Mouse (Mus musculus) limb, embryonic 15.5 days (tissue): ENCODE measurements at regions not wholly inside any gene's neighbourhood (a gene's known extent, or its start where the extent isn't known, plus 50 kb on each side); places are given as distances from the start of the nearest gene placed in this dataset.

ENCODE experiments used
- ATAC-seq: fragments of 200-750 bp; cut with Nextera tagmentation; 2 replicates; pipeline ENCODE4 v1.8.0; 2017; ENCODE audit warnings: low read depth, moderate TSS enrichment; ENCODE audit not compliant: insufficient number of reproducible peaks, low FRiP score, low TSS enrichment
- H3K27ac ChIP-seq: fragments of 300-500 bp; sonication (generic); 2 replicates; pipeline ENCODE4 v1.5.1; 2015; ENCODE audit warnings: moderate library complexity, mild to moderate bottlenecking, inconsistent platforms
- H3K27me3 ChIP-seq: fragments of 300-500 bp; sonication (generic); 2 replicates; pipeline ENCODE4 v1.6.1; 2015; ENCODE audit warnings: inconsistent platforms
- H3K36me3 ChIP-seq: fragments of 300-500 bp; sonication (generic); 2 replicates; pipeline ENCODE4 v1.6.1; 2015; ENCODE audit warnings: inconsistent platforms
- H3K4me1 ChIP-seq: fragments of 300-500 bp; sonication (generic); 2 replicates; pipeline ENCODE4 v1.6.1; 2015; ENCODE audit warnings: inconsistent platforms
- H3K4me2 ChIP-seq: fragments of 300-500 bp; sonication (generic); 2 replicates; pipeline ENCODE4 v1.6.1; 2015; ENCODE audit warnings: mild to moderate bottlenecking, inconsistent platforms
- H3K4me3 ChIP-seq: fragments of 300-500 bp; sonication (generic); 2 replicates; pipeline ENCODE4 v1.5.1; 2015; ENCODE audit warnings: mild to moderate bottlenecking, inconsistent platforms
- H3K9ac ChIP-seq: fragments of 300-500 bp; sonication (generic); 2 replicates; pipeline ENCODE4 v1.6.1; 2015; ENCODE audit warnings: inconsistent platforms
- H3K9me3 ChIP-seq: fragments of 300-500 bp; sonication (generic); 2 replicates; pipeline ENCODE4 v1.6.1; 2016; ENCODE audit warnings: inconsistent platforms
- WGBS: fragments of 180-500 bp; shearing (Covaris S2); methylation state at CpG from one replicate; pipeline ENCODE4 v1.1.7; 2015; 5-methylcytosine and 5-hydroxymethylcytosine counted together

DNA sequence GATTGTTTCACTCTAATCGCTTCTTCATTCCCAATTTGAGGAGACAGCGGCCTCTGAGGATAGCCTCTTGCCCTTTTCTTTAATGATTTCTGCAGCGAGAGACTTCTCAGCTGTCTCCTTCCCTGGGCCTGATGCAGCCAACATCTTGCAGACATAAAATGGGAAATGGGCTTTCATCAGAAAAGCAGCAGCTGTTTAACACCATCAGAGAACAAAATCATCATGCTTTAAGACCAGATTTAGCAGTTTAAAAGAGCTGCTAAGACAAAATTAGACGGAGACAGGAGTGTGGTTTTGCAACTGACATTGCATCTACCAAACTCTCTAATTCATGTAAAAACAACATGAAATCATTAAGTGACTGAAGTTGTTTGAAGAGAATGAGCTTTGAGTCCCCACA is 431.2 kb upstream of the Gm10295 start:
- H3K4me3 ChIP-seq = no peak overlapping the region
- no peak overlapping the region for H3K4me2 ChIP-seq
- no peak overlapping the region for H3K9ac ChIP-seq
- H3K27me3 ChIP-seq = no peaks in the 10 kb centered on the region
- H3K27ac ChIP-seq = no peak overlapping the region
- WGBS = 69% methylated on average over 4 of the region's 4 CpGs
- ATAC-seq = no peak
- no peaks in the 10 kb centered on the region for H3K36me3 ChIP-seq
- H3K9me3 ChIP-seq = no peaks in the 10 kb centered on the region
- no peaks in the 10 kb centered on the region; the same call in 1 of the 2 replicates for H3K4me1 ChIP-seq

DNA sequence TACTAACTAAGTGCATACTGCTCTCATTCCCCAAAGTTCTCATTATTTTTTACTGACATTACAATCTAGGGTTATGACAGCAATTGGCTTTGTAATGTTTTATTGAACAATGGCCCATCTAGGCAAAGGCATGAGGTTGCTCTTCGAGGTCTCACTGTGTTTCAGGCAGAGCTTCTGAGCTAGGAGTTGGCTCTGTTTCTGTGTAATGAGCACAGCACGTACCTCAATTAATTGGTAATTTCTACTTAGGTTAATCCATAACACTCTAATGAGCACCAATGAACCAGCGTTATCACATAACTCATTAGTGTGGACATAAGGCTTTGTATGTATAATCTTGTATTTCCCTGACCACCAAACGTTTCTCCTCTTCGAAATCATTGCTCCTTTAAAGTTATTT is 398.6 kb upstream of the Gm10295 start:
- no peak overlapping the region for H3K4me3 ChIP-seq
- no peak overlapping the region for H3K4me2 ChIP-seq
- no peaks in the 10 kb centered on the region for H3K9me3 ChIP-seq
- ATAC-seq = no peak
- no peaks in the 10 kb centered on the region for H3K27me3 ChIP-seq
- no peaks in the 10 kb centered on the region for H3K4me1 ChIP-seq
- WGBS = 64% methylated on average over 5 of the region's 5 CpGs
- no peak overlapping the region for H3K27ac ChIP-seq
- no peaks in the 10 kb centered on the region for H3K36me3 ChIP-seq
- no peak overlapping the region for H3K9ac ChIP-seq

DNA sequence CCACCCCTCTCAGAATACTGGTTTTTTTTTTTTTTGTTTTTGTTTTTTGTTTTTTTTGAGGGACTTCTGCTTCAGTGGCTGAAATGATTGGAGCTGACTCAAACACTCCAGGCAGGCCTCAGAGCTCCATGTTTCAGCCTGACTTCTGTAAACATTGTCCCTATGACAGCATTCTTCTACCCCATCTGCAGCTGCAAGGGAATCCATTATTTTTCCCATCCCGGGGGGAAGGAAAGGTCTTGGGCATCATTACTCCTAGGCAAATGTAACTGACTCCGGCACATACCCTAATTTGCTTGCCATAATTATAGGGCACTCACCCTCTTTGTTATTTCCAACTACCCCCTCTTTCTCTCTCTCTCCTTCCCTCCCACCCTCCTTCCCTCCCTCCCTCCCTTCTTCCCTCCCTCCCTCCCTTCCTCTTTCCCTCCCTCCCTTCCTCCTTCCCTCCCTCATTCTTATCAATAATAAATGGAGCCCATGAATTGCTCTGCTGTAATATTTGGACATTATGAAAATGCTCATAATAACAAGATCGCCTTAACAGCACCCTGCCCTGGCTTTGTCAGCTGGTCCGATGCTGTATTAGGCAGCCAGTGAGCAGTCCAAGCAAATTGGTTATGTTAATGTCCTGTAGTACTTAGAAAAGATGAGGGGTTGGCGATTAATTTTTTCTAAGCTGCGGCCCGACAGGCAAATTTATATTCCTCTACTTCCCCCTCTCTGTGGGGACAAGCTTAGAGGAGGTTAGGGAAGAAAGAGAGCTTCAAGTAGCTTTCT is 395.0 kb upstream of the Gm10295 start:
- ATAC-seq = no peak

DNA sequence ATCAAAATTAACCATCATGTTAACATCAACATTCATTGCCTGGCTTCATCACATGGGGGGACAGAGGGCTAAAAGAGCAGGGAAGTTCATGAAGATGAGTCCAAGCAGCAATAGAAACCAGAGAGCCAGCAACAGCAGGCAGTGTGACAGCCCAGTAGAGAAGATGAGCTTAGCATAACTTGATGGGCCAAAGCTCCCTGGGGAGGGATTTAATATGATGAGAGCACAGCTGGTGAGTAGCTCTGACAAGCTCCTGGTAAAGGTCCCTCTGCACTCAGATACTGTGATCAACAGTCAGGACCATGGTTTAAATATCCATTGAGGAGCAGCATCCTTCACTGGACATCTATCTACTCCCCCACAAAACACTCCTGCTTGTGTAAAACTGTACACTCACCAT is 377.2 kb upstream of the Gm10295 start:
- Histone ChIP-seq H3K4me1 (no peaks in the 10 kb centered on the region), H3K27me3 (no peaks in the 10 kb centered on the region), H3K4me2 (no peak overlapping the region), H3K27ac (no peak overlapping the region), H3K9ac (no peak overlapping the region), H3K36me3 (no peaks in the 10 kb centered on the region), H3K4me3 (no peak overlapping the region), H3K9me3 (no peaks in the 10 kb centered on the region)
- no peak for ATAC-seq

More for the DNA sequence above, 395.0 kb upstream of the Gm10295 start:
- Histone ChIP-seq H3K27me3 (no peaks in the 10 kb centered on the region), H3K4me3 (no peak overlapping the region), H3K4me2 (no peak overlapping the region), H3K36me3 (no peaks in the 10 kb centered on the region), H3K27ac (no peak overlapping the region), H3K4me1 (no peaks in the 10 kb centered on the region), H3K9me3 (no peaks in the 10 kb centered on the region), H3K9ac (no peak overlapping the region)
- 65% methylated on average over 7 of the region's 7 CpGs for WGBS

DNA sequence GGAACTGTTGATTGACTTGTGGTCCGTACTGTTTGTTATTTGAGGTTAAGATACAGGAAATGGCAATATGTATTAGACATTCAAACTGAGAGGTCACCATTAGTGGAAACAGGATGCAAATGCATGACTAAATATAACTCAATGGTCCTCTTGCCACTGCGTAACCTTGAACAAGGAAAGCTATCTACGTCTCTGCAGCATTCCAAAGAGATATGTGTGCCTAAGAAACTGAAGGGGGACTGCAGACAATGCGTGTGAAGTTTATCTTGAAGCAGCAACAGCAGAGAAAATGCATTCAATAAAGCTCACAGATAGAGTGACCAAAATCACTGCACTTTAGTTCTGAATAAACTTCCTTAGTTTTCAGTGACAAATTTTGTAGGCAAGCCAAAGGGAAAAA is 356.9 kb upstream of the Gm10295 start:
- ATAC-seq = no peak
- Histone ChIP-seq H3K4me2 (no peak overlapping the region), H3K36me3 (no peaks in the 10 kb centered on the region), H3K4me3 (no peak overlapping the region), H3K27ac (no peak overlapping the region), H3K27me3 (peaks cover 4% of the 10 kb centered on the region; the same call in 1 of the 2 replicates), H3K9ac (no peak overlapping the region), H3K4me1 (peaks cover 9% of the 10 kb centered on the region), H3K9me3 (no peaks in the 10 kb centered on the region)
- 78% methylated on average over 4 of the region's 4 CpGs for whole genome bisulfite sequencing

DNA sequence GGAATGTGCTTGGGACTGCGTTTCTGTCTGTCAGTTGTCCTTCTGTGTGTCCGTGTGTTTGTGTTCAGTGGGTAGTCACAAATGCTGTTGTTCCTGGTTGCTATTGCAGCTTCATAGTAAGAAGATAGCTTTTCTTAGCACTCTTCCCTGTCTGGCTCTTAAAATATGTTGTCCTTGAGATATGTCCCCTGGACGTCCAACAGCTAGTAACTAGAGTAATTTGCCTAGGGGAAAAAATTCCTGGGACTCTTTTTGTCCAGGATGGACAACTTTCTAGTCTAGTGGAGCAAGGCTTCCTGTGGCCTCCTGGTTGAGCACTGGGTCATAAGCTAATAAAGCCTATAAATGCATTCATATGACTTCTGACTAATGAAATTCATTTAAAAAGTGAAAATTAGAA is 354.9 kb upstream of the Gm10295 start:
- 61% methylated on average over 3 of the region's 3 CpGs for WGBS
- Histone ChIP-seq H3K36me3 (no peaks in the 10 kb centered on the region), H3K27ac (no peak overlapping the region), H3K9ac (no peak overlapping the region), H3K9me3 (no peaks in the 10 kb centered on the region), H3K4me2 (no peak overlapping the region), H3K4me1 (peaks cover 9% of the 10 kb centered on the region), H3K27me3 (peaks cover 4% of the 10 kb centered on the region; the same call in 1 of the 2 replicates), H3K4me3 (no peak overlapping the region)
- ATAC-seq = no peak

DNA sequence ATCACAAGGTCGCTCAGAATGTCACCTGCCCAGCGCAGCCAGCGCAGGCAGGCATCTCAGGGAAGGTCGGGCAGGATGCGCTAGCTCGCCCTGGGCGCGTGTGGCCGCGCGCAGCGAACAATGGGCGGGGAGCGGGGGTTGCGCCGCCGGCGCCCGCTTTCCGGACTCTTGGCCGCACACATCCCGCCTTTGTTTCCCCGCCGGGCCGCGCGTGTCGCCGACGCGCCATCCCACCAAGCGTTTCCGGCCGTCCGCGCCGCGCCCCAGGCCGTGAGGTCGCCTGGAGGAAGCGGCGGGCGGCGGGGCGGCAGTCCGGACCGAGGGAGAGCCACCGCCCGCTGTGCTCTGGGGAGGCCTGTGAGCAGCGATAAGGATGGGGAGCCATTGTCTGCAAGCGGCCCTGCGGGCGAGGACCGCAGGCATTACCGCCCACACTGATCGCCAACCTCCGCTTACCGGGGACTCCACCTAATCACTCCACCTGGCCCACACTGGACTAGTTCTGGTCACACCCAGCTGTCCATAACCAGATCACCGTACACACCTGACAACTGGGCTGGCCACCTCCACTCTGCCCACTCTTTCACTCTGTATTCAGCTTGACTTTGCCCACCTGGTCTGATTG is 354.3 kb upstream of the Gm10295 start:
- peak overlapping the region; percentile 97 for H3K4me2 ChIP-seq
- peaks cover 4% of the 10 kb centered on the region; the same call in 1 of the 2 replicates for H3K27me3 ChIP-seq
- H3K9me3 ChIP-seq = no peaks in the 10 kb centered on the region
- H3K4me3 ChIP-seq = peak overlapping the region; percentile 55
- 0 out of 2 replicates have a peak, but pooled peaks have one; percentile 61 for ATAC-seq
- H3K4me1 ChIP-seq = peaks cover 9% of the 10 kb centered on the region
- 1% methylated on average over 59 of the region's 59 CpGs for WGBS
- H3K27ac ChIP-seq = no peak overlapping the region
- no peaks in the 10 kb centered on the region for H3K36me3 ChIP-seq
- H3K9ac ChIP-seq = peak overlapping the region; percentile 54

DNA sequence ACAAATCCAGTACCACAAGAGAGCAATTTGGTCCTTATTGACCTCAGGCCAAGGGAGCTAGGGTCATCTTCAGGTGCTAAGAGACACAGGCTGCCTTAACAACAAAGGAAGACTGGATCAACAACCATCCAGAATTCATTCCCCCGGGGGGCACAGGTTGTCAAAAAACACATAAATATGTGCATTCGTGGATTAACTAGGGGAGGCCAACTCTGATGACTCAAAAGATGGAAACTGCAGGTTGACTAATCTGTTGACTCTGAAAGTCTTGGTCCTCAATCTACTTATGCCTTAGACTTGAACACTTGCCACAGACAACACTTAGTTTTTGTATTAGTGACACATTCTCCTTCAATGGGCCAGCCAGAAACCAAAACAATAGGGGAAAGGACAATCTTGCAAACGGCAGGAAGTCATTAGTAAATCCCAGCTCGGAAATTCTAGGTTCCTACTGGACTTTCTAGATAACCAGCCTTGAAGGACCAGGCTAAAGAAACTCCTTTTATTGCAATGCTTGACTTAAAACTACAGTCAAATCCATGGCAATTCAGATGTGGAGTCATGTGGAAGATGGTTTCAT is 353.5 kb upstream of the Gm10295 start:
- H3K9ac ChIP-seq = no peak overlapping the region
- no peak overlapping the region for H3K27ac ChIP-seq
- peaks cover 9% of the 10 kb centered on the region for H3K4me1 ChIP-seq
- no peaks in the 10 kb centered on the region for H3K9me3 ChIP-seq
- H3K36me3 ChIP-seq = no peaks in the 10 kb centered on the region
- H3K27me3 ChIP-seq = peaks cover 4% of the 10 kb centered on the region; the same call in 1 of the 2 replicates
- H3K4me3 ChIP-seq = no peak overlapping the region
- no peak overlapping the region; the same call in 1 of the 2 replicates for H3K4me2 ChIP-seq
- no peak for ATAC-seq
- 53% methylated on average over 4 of the region's 4 CpGs for WGBS
